Mouse (Mus musculus): ENCODE measurements around the gene Vipr1.

Vipr1 gene

DNA sequence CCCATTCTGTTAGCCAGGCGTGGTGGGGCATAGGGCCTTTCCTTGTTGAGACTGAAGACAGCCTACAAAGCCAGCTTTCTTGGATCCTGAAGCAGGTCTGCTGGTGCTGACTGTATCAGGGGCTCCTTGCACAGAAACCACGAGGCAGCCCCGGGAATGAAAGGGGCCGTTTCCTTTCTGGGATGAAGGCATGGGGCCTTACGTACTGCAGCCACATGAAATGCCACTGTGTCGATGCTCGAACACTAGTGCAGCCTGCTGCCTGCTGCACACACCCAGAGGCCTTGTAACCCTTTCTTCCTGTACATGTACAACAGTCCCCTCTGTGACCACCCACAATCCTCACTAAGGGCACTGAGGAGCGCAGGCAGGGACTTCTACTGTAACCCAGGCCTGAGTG is 38.7 kb downstream of the Vipr1 start:
- DNase-seq: no peak

DNA sequence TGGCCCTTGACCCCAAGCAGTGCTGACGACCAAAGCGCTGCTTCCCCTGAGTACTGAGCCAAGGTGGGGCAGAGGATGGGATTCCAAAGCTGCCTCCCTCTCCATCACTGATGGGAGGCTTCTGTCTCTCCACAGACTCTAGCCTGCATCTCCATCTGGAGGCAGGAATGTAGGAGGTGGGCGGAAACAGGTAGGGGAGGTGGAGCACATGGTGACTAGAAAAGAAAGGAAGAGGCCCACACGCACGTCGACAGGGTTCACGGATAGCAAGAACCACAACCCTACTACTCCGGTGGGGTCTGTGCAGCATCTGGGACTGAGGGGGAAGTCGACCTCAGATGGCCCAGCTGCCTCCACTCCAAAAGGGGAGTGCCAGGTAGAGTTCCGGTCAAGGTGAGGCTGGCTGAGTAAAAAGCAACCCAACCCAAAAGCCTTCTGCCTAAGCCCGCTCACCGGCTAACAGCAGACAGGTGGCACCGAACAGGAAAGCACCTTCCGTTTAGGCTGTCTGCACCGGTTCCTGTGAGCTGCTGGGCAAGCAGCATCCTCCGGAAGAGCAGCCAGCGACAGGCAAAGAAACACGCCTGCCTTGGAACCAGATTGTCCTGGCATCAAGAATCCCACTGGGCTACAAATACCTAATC is 39.6 kb downstream of the Vipr1 start:
- no peak for DNase-seq

DNA sequence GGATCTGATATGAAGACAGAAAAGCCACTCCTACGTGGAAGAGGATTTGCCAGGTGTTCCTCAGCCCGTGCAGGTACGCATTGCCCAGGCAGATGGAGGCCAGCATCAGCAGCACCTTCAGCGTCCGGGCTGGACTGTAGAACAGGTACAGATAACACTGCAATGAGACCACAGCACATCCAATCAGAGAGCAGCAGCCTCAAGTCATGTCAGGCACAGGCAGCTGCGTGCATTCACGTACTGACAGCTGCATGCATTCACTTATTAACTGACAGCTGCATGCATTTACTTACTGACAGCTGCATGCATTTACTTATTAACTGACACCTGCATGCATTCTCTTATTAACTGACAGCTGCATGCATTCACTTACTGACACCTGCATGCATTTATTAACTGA is 42.2 kb downstream of the Vipr1 start:
- no peak for DNase-seq

DNA sequence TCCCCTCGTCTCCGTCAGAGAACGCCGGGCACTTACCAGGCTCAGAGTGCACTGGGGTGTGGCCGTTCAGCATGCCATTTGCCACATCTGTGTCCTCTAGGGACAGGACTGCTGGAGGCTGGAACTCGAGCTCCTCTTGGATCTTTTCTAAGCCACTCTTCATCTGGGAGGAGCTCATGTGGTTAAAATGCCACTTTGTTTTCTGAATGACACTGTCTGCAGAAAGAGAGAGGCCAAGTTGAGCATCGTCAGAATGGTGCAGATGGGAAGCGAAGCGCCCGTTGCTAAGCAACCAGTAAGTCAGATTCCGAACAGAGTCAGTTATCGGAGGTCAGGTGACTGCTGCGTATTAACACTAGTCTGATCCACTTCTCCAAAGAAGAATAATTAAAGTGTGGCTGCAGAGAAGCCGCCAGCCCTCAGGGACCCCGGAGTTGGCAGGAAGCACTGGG is 47.7 kb downstream of the Vipr1 start:
- DNase-seq: no peak

DNA sequence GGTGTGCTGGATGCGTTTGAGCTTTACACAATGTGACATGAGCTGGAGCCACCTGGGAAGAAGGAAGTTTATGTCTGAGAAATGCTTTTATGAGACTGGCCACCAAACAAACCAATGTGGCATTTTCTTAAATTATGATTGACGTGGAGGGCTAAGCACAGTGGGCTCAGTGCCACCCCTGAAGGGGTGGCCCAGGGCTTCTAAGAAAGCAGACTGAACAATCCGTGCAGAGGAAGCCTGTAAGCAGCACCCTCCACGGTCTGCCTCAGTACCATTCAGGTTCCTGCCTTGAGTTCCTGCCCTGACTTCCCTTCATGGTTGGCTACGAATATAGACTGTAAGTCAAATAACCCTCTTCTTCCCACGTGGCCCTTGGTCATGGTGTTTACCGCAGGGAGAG is 48.2 kb downstream of the Vipr1 start:
- no peak for DNase-seq

DNA sequence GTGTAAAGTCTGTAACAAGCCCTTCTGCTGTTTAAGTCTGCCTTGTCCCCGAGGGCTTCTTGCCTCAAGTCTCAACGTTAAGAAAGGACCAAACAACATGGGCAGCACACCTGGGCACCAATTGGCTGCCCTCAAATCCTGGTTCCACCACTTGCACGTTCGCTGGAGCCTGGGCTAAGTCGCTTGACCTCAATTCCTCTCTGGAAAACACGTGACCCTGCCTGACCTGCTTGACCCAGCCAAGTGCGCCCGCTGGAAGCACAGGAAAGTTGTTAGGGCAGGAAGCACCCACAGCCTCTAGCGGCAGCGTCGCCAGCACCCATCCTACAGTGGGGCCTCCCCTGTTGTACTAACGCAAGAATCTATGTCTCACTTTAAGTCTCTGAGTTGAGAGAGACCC is 52.2 kb downstream of the Vipr1 start:
- no peak for DNase-seq

DNA sequence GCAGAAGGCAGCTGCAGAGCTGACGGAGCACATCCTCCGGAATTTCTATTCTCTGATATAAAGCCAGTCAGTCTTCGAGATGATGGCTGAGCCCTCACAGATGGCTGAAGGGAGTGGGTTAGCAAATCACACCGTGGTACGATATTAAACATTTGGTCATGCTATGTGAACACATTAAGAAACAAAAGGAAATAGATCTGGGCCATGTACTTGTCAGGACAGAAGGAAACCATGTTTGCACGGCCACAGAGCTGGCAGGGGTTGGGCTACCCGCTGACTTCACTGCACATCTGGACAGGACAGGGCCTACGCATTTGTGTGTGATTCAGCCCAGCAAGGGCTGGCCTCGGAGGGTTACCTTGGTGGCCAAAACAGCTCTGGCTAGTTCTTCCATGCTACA is 54.1 kb downstream of the Vipr1 start:
- DNase-seq: no peak

DNA sequence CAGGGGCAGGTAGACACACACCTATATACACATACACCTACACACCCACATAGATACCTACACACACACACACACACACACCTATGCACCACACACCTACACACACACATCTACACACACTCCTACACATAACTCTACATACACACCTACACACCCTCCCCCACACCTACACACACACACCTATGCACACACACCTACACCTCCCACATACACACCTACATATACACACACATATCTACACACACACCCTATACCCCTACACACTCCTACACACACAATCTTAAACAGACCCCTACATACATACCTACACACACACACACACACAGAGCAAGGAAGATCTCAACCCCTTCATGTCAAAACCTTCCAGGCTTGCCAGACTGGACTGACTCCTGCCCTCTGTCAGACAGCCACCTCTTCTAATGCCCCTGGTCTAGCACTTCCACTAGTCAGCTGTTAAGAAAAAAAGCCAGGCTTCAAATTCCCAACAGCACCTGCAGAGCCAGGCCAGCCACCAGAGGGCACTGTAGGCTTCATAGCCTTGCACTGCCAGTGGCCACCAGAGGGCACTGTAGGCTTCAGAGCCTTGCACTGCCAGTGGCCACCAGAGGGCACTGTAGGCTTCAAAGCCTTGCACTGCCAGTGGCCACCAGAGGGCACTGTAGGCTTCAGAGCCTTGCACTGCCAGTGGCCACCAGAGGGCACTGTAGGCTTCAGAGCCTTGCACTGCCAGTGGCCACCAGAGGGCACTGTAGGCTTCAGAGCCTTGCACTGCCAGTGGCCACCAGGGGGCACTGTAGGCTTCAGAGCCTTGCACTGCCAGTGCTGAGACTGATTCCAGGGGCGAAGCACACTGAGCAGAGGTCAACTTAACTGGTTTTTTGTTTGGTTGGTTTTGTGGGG is 54.9 kb downstream of the Vipr1 start:
- DNase-seq: peak; percentile 86

DNA sequence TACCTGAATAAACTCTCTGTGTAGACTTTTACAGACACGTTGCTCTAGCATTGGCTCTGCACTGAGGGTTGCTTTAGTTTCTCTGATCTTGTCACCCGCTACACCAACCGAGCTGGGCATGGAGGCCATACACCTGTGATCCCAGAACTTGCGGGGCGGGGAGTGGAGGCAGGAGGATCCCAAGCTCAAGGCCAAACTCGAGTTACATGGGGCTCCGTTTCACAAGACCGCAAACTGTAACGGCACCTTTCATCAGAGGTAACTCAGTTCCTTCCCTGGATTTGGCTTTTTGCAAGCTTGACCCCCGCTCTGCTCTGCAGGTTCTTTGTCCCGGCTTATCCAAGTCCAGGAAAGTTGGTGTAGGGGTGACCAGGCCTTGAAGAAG is 61.7 kb downstream of the Vipr1 start:
- peak; percentile 94 for DNase-seq

DNA sequence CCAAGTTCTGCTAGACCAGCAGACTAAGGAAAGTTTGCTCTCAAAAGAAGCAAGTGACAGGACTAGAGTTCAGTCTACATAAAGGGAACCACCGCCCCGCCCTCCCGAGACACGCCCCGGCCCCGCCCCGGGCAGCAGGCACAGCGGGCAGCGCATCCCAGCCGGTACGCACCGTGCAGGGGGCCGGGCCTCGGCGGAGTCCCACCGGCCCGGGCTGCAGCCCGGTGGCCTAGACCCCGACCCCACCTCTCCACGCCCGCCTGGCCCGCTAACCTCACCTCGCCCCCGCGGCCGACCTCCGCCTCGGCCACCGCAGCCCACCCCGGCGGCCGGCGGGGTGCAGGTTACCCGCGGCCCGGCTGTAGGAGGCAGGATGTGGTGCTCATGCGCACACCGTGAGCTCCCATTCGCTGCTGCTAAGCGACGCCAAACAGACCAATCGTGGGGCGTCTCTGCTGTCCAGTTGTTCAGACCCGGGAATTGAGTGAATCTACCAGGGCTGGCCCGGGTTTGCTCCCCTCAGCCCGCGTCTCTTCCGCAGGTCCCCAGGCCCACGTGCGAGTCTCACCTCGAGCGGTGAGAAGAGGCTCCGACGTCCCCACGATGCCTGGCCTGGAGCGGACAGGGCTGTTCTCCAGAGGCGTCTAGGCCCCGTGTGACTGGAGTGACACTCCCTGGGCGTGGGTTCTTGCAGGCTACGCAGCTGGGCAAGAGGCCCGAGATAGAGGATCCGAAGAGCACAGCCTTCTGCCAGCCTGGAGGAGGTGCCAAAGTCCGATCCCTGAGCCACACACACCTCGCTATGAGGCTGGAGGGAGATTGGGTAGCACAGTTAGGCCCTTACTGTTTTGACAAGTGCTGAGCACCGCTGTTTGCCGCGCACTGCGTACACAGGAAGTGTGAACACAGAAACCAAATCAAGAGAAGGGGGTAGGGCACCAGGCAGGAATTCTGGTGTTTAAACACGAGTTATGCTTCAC is 62.4 kb downstream of the Vipr1 start, which contains the start of gene Sec22c:
Gene Sec22c (minus strand): TSS at position 845 of the 980 bp plus-strand sequence.
- peak; percentile 100 for DNase-seq

DNA sequence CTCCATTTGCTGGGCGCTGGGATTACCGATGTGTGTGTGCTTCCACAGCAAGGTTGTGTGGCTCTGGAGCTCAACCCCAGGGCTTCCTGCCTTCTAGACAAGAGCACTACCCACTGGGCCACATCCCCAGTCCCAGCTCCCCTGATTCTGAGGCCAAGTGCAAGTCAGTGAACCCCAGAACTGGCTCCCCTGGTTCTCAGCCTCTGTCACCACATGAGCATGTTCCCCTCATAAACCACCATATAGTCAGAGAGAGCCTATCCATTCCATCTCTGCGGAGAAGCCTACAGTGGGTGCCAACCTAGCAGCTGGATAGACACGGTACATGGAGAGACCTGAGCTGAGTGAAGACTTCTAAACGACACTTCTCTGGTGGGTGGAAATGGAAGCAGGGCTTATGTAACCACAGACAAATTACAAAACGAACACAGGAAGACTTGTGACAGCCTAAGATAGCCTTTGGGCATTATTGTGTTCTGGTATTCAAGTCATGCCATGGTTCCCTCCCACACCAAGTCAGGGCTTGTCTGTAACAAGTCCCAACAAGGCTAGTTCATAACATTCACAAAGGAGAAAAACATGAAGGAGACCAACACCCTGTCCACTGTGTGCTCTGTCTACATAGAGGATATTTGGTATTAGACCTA is 63.6 kb downstream of the Vipr1 start:
- peak; percentile 89 for DNase-seq

DNA sequence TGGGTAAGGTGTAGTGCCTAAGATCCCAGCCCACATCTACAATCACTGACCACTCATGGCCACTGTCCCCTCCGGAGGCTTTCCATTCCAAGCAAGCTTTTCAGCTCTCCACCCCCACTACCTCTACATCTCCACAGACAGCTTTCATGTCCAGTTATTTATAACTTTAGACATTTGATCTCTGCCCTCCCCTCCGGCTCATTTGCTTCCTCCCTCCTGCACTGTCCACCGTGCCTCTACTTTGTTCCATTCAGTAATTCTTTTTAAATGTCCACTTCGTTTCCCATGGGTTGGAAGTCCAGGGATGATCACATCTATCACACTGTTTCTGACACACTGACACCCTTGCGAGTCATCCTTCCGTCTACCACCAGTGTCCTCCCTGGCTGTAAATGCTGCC is 65.3 kb downstream of the Vipr1 start:
- DNase-seq: no peak

DNA sequence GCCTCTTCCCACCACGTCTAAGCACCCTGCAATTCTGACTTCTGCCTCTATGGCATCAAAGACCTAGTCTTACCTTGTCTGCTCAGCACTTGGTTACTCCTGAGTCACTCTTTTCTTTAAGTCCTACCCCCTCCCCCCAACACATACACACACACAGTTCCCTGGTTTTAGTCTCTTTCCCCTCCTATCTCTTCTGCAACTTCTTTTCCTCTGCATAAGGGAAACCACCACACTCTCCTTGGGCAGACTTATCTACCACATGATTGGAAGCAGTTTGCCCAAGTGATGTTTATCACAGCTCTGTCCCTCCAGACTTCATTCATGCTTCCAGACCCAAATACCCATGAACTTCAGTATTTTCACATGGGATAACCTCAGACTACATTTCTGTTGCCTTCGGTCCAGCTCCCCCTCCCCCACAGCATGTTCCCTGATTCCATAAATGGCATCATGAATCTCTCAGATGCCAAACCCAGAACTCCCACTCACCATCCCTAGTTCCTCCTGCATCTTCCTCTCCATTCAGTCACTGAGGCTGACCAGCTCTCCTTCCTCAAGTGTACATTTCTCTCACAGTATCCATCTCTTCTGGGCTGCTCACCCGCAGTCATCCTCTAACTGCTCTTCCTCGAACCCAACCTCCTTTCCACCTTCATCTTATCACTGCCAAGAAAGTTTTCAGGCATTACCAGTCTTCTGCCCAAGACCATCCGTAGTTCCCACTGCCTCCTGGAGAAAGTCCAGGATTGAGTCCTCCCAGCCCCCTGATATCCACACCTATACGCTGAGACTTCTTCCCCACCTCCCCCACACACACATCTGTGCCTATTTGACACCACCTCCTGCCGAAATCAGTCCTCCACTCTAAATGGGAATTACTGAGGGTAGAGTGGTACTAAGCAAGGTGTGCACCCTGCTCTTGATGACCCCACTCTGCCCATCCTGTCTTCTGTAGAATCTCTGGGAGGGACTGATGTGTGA is 66.3 kb downstream of the Vipr1 start:
- peak; percentile 91 for DNase-seq

DNA sequence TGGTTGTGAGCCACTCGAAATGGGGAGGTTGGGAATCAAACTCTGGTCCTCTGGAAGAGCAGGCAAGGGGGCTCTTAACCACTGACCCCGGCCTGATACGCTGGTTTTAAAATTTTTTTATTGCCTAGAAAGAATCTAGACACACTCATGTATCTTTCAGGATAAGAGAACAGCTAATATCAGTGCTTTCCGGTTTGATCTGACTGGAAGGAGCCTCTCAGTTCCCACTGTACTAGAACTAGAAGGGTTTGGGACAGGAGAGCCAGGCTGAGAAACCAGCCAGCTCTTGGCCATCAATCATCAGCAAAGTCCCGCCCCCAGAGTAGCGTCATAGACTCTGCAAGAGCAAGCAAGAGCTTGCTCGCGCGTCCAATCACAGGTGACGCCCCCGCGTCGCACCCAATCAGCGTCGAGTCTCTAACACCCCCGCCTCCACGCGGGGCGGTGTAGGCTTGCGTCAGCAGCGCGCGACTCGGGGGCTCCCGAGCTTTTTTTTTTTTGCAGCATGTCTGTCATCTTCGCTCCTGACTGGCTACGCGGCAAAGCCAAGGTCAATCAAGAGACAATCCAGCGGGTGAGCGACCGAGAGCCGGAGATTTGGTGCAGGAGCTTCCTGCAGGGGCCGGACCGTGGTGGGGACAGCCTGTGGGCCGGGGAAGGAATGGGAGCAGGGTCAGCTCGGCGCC is 67.5 kb downstream of the Vipr1 start, which contains the start of gene Ss18l2:
Gene Ss18l2 (plus strand): TSS at position 432 of the 686 bp plus-strand sequence.
- peak; percentile 100 for DNase-seq

DNA sequence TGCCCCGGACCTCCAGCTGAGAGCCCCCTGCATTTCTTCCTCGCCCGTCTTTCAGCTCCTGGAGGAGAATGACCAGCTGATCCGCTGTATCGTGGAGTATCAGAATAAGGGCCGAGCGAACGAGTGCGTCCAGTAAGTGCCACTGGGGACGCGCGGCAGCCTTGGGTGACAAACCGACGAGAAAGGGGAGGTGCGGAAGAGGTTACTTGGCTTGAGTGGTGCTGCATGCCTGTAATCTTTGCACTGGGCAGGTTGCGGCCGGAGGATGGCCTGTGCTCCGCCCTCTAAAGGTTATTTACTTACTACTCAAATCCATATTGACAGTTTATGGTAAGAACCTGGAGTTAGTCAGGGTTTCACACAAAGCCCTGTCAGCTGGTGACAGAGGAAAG is 68.1 kb downstream of the Vipr1 start:
- no peak for DNase-seq

DNA sequence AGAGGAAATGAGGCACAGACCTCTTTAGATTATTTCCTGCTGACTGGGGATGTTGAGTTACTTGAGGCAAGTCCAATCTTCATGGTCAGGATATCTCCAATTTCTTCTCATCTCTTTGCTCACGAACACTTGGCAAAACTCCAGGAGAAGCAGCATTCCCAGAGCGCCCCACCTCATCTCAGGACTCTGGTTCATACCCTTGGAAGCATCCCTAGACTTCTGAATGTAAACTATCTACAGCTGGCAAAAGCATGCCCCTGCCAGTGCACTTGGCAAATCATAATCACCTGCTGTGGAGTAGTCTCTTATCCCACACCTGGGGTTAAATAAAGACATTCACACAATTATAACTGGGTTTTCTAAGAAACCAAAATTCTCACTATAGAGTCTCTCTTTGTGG is 74.5 kb downstream of the Vipr1 start:
- DNase-seq: peak; percentile 90

DNA sequence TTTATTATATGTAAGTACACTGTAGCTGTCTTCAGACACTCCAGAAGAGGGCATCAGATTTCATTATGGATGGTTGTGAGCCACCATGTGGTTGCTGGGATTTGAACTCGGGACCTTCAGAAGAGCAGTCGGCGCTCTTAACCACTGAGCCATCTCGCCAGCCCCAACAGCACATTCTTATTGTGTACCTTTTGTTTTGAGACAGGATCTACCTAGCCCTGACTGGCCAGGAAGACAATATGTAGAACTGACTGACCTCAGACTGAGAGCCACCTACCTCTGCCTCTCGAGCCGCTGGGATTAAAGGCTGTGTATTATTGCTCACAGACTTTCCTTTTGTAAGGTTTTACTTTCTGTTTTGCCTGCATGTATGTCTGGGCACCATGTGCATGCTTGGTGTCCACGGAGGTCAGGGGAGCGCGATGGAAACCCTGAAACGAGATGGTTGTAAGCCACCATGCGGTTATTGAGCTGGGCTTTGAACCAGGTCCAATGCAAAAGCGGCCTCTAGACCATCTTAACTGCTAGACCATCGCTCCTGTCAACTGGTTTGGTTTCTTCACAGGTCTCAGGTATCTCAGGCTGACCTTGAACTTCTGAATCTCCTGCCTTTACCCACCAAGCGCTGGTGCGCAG is 75.7 kb downstream of the Vipr1 start:
- no peak for DNase-seq

DNA sequence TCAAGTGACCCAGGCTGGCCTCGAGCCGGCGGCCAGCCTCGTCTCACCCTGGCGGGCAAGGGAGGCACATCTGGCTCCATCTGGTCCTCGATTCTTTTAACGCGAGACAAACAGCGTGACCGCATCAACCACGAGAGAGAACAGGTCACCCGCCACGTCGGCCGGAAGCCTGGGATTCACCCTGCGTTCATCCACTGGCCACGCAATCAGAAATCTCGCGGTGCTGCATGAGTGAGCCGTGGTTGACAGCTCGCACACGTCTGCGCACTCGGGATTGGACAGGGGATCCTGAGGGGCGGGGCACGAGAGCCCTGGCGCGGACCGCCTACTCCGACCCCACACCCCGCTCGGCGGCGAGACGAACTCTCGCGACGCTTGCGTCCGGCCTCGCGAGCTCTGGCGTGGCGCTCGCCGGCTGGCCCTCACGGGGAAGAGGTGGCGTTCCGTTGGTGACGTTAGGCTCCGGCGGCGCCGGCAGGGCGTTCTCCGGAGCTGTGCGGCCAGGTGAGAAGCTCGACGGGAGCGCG is 76.3 kb downstream of the Vipr1 start, which contains the start of gene Nktr:
Gene Nktr (plus strand): TSS at position 378 of the 527 bp plus-strand sequence.
- DNase-seq: peak; percentile 100
